Mouse (Mus musculus): ENCODE results near the gene Pcgf1. TPM values are rescaled to one million over a fixed set of nuclear protein-coding genes. Genes with fewer than 3 reads are reported as not detected.
A peak's percentile ranks its signal among the peaks of the same experiment; 100 is the strongest.

Pcgf1 gene
- 34.3 and 36.4 TPM in 2 replicates for polyA plus RNA-seq (2014; fragmentation: Nextera tagmentation; extraction: Ambion mirVana)

DNA sequence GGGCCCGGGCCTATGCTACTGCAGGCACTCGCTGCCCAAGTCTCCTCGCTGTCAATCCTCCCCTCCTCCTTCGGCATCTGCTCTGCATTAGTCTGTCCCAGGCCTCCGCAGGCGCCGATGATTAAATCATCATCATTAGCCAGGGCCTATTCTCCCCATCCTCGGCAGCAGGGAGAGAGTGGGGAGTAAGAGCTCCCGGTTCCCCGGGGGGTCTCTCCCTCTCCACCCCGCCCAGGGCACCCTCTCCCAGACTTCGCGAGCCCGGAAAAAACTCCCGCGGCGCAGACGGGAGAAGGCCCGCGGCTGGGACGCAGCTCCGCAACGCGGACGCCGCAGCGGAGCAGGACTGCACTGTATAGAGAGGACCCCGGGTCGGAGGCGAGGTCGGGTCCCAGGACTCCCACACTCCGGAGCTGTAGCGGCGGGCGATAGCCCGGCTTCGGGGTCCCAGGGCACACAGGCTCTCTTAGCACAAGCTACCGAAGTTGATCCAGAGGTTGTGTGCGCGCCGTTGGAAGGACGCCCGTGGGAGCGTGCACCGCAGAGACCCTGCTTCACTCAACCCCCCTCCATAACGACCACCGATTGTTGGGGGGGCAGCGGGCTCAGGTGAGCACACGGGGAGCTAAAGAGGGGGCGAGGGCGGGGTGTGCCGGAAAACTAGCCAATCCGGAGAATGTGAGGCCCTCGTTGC is at the start of gene Pcgf1:
Gene Pcgf1 (plus strand): TSS at position 240 of the 694 bp plus-strand sequence.
- peaks cover 31% of the 10 kb centered on the region for H3K27me3 ChIP-seq (ENCODE audit: control insufficient read depth, insufficient read depth, low read length)
- peak within 1 kb of the TSS; percentile 99 for H3K4me2 ChIP-seq (ENCODE audit: low read depth, low read length, severe bottlenecking)
- H3K27ac ChIP-seq (ENCODE audit: low read depth, low read length) = peak within 1 kb of the TSS; percentile 77
- no peak for DNase-seq (ENCODE audit: low spot score)
- H3K4me3 ChIP-seq (ENCODE audit: low read depth, low read length) = peak within 1 kb of the TSS; percentile 71
- no peaks in the 10 kb centered on the region for H3K9me3 ChIP-seq (ENCODE audit: control insufficient read depth, low read length)
- WGBS = under 1% methylated on average over 52 of the region's 54 CpGs
- peak within 1 kb of the TSS; percentile 78 for H3K9ac ChIP-seq (ENCODE audit: low read length)
- H3K36me3 ChIP-seq (ENCODE audit: control insufficient read depth, insufficient read depth, low read length) = peaks cover 3% of the 10 kb centered on the region; the same call in 1 of the 2 replicates
- ATAC-seq (replicated peaks; ENCODE audit: low FRiP score) = peak; percentile 84
- H3K4me1 ChIP-seq (replicated peaks; ENCODE audit: control insufficient read depth, insufficient read depth, low read length) = peaks cover 5% of the 10 kb centered on the region; the same call in 1 of the 2 replicates

DNA sequence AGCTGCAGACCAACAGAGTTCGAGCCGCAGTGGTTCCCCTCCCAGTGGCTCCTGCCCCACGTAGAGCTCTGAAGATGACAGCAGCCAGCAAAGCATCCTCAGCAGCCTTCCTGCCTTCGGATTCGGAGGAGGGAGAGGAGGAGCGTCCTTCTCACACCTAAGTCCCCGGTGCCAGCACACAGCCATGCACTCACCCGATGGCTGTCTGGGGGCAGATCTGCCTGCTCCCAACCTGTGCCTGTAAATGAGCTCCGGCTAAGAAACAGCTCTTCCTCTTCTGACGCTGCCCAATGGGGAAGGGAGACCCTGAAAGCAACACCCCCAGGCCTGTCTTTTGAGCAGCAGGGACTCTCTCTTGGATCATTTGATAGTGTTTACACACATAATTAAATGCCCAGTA is 47.9 kb upstream of the Pcgf1 start:
- WGBS = 13% methylated on average over 10 of the region's 10 CpGs
- H3K27me3 ChIP-seq (ENCODE audit: control insufficient read depth, insufficient read depth, low read length) = peaks cover 19% of the 10 kb centered on the region
- no peak overlapping the region for H3K4me3 ChIP-seq (ENCODE audit: low read depth, low read length)

DNA sequence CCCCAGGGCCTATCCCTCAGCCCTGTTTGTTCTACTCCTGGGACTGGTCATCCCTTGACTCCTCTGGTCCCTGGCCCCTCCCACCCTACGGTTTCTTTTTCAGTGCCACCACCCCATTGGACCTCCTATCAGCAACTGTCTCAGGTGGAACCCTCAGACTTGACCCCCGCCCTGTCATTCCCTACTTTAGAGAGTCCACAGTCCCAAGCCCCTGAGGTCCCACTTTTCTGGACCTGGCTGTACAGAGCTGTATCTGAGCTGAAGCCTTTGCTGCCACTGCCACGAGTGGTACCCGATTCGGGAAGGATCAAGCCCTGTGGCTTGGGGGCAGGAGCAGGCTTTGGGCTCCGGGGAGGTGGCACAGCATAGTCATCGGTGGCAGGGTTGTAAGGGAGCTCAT is 46.6 kb upstream of the Pcgf1 start:
- DNase-seq (ENCODE audit: low spot score) (no peak), ATAC-seq (replicated peaks; ENCODE audit: low FRiP score) (no peak)
- H3K9me3 ChIP-seq (ENCODE audit: control insufficient read depth, low read length) = no peaks in the 10 kb centered on the region
- no peak overlapping the region for H3K9ac ChIP-seq (ENCODE audit: low read length)
- H3K36me3 ChIP-seq (ENCODE audit: control insufficient read depth, insufficient read depth, low read length) = no peaks in the 10 kb centered on the region
- H3K4me2 ChIP-seq (ENCODE audit: low read depth, low read length, severe bottlenecking) = no peak overlapping the region
- peaks cover 7% of the 10 kb centered on the region for H3K4me1 ChIP-seq (replicated peaks; ENCODE audit: control insufficient read depth, insufficient read depth, low read length)
- WGBS = 49% methylated on average over 7 of the region's 7 CpGs
- peaks cover 19% of the 10 kb centered on the region for H3K27me3 ChIP-seq (ENCODE audit: control insufficient read depth, insufficient read depth, low read length)
- no peak overlapping the region for H3K4me3 ChIP-seq (ENCODE audit: low read depth, low read length)
- H3K27ac ChIP-seq (ENCODE audit: low read depth, low read length) = no peak overlapping the region

More for the DNA sequence above, 47.9 kb upstream of the Pcgf1 start:
- no peaks in the 10 kb centered on the region for H3K36me3 ChIP-seq (ENCODE audit: control insufficient read depth, insufficient read depth, low read length)
- DNase-seq (ENCODE audit: low spot score) (peak; percentile 43), ATAC-seq (replicated peaks; ENCODE audit: low FRiP score) (no peak)
- H3K4me1 ChIP-seq (replicated peaks; ENCODE audit: control insufficient read depth, insufficient read depth, low read length) = peaks cover 7% of the 10 kb centered on the region
- no peak overlapping the region for H3K4me2 ChIP-seq (ENCODE audit: low read depth, low read length, severe bottlenecking)
- H3K9ac ChIP-seq (ENCODE audit: low read length) = no peak overlapping the region
- no peaks in the 10 kb centered on the region for H3K9me3 ChIP-seq (ENCODE audit: control insufficient read depth, low read length)
- H3K27ac ChIP-seq (ENCODE audit: low read depth, low read length) = no peak overlapping the region

DNA sequence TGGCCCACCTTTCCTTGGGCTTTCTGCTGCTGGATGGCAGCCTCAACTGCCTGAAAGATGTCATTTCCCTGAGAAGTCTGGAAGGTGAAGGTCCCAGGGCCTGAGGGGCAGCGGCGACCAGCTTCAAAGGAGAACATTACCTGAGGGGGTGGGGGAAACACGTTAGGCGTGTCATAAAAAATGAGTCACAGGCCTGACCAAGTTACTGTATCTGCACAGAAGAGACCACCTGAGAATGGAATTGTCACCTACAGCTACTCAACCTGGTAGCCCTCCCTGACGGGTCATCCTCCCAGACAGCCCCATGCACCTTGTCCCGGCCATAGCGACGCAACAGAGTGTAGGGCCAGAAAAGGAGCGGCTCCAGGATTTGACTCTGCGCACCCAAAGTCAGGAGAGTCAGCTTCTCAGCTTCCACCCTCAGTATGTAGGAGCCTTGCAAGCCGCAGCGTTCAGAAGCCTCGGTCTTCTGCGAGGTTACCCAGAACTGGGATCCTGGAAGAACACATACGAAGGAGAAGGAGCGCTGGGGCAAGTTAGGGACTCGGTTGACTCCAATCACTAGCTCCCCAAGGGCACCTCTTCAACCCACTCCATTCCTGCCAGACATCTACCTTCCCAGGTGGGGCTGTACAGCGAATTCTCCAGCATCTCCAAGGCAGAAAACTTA is 45.6 kb upstream of the Pcgf1 start:
- Histone ChIP-seq H3K27ac (ENCODE audit: low read depth, low read length) (no peak overlapping the region), H3K27me3 (ENCODE audit: control insufficient read depth, insufficient read depth, low read length) (peaks cover 19% of the 10 kb centered on the region), H3K9me3 (ENCODE audit: control insufficient read depth, low read length) (no peaks in the 10 kb centered on the region), H3K36me3 (ENCODE audit: control insufficient read depth, insufficient read depth, low read length) (no peaks in the 10 kb centered on the region), H3K4me2 (ENCODE audit: low read depth, low read length, severe bottlenecking) (peak overlapping the region; percentile 90), H3K4me1 (replicated peaks; ENCODE audit: control insufficient read depth, insufficient read depth, low read length) (peaks cover 7% of the 10 kb centered on the region), H3K9ac (ENCODE audit: low read length) (peak overlapping the region; percentile 63), H3K4me3 (ENCODE audit: low read depth, low read length) (peak overlapping the region; percentile 43)
- DNase-seq (ENCODE audit: low spot score) (no peak), ATAC-seq (replicated peaks; ENCODE audit: low FRiP score) (no peak)
- 16% methylated on average over 18 of the region's 18 CpGs for WGBS

DNA sequence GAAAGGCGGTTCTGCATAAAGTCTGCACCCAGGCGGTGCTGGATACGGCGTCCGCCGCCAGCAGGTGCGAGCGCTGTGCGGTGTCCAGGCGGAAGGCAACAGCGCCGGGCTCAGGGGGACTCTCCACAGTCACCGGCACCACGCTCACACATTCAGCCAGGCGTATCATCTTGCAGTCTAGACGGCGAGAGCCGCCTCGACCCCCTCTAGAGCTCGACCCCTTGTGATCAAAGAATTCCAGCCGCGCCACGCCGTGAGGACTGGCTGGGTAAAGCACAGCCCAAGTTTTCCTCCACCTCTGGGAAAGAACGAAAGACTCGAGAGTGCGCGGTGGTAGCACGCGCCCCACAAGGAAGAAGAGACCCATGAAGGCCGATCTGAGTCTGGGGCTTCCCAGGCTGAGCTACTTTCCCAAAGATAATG is 44.9 kb upstream of the Pcgf1 start:
- peak overlapping the region; percentile 90 for H3K4me2 ChIP-seq (ENCODE audit: low read depth, low read length, severe bottlenecking)
- H3K27me3 ChIP-seq (ENCODE audit: control insufficient read depth, insufficient read depth, low read length) = peaks cover 21% of the 10 kb centered on the region
- no peaks in the 10 kb centered on the region for H3K36me3 ChIP-seq (ENCODE audit: control insufficient read depth, insufficient read depth, low read length)
- H3K9me3 ChIP-seq (ENCODE audit: control insufficient read depth, low read length) = no peaks in the 10 kb centered on the region
- H3K27ac ChIP-seq (ENCODE audit: low read depth, low read length) = no peak overlapping the region
- ATAC-seq (replicated peaks; ENCODE audit: low FRiP score) (peak; percentile 48), DNase-seq (ENCODE audit: low spot score) (peak; percentile 79)
- H3K9ac ChIP-seq (ENCODE audit: low read length) = peak overlapping the region; percentile 63
- H3K4me3 ChIP-seq (ENCODE audit: low read depth, low read length) = peak overlapping the region; percentile 43
- H3K4me1 ChIP-seq (replicated peaks; ENCODE audit: control insufficient read depth, insufficient read depth, low read length) = peaks cover 7% of the 10 kb centered on the region
- WGBS = under 1% methylated on average over 29 of the region's 31 CpGs

DNA sequence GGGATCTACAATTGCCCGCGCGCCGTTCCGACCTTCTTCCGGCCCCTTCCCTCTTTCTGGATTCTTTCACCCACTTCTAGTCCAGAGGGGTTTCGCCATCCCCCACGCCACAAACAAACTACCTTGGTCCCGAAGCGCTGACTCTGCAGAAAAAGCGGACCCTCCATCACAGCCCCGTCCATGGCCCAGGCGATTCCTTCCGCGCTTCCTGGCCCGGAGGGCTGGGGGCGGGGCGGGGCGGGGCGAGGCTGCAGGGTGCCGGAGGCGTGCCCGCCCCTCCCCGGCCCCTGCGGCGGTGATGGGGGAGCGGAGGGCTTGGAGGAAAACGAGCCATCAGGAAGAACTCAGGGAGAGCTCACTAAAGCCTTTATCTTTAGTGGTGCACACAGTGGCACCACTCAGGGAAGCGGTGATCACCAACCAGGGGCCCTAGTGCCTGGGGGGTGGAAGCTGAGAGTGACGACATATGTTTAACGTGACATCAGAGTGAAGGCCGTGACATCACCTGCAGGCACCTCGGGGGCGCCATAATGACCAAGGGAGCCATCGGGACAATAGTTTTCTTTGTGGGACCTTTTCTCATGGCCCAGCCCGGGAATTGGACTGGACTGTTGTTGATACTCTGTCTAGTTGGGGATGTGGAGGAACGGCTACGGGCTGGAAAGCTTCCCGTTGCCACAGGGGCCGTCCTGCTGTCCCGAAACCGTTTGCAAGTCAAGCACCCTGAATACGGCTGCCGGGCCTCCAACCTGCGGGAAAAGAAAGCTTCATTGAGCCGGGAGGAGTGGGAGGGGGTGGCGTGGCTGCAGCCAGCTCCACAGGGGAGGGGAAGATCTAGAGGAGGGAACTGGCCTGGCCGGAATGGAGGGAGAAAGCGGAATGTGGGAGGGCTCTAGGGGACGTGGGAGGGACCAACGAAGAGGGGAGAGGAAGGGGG is 44.2 kb upstream of the Pcgf1 start, which contains the start of the genes Dok1 and Loxl3:
Gene Dok1 (minus strand): TSS at position 223 of the 937 bp plus-strand sequence.
Gene Loxl3 (plus strand): TSS at position 925 of the 937 bp plus-strand sequence.
- peak; percentile 86 for DNase-seq (ENCODE audit: low spot score)
- H3K9me3 ChIP-seq (ENCODE audit: control insufficient read depth, low read length) = no peaks in the 10 kb centered on the region
- peaks cover 21% of the 10 kb centered on the region for H3K27me3 ChIP-seq (ENCODE audit: control insufficient read depth, insufficient read depth, low read length)
- no peaks in the 10 kb centered on the region for H3K36me3 ChIP-seq (ENCODE audit: control insufficient read depth, insufficient read depth, low read length)
- H3K4me1 ChIP-seq (replicated peaks; ENCODE audit: control insufficient read depth, insufficient read depth, low read length) = peaks cover 7% of the 10 kb centered on the region
- H3K27ac ChIP-seq (ENCODE audit: low read depth, low read length) = peak within 1 kb of the TSS; percentile 68
- peak within 1 kb of the TSS; percentile 63 for H3K9ac ChIP-seq (ENCODE audit: low read length)
- under 1% methylated on average over 51 of the region's 51 CpGs for WGBS
- H3K4me2 ChIP-seq (ENCODE audit: low read depth, low read length, severe bottlenecking) = peak within 1 kb of the TSS; percentile 90
- peak within 1 kb of the TSS; percentile 43 for H3K4me3 ChIP-seq (ENCODE audit: low read depth, low read length)
- peak; percentile 80 for ATAC-seq (replicated peaks; ENCODE audit: low FRiP score)

DNA sequence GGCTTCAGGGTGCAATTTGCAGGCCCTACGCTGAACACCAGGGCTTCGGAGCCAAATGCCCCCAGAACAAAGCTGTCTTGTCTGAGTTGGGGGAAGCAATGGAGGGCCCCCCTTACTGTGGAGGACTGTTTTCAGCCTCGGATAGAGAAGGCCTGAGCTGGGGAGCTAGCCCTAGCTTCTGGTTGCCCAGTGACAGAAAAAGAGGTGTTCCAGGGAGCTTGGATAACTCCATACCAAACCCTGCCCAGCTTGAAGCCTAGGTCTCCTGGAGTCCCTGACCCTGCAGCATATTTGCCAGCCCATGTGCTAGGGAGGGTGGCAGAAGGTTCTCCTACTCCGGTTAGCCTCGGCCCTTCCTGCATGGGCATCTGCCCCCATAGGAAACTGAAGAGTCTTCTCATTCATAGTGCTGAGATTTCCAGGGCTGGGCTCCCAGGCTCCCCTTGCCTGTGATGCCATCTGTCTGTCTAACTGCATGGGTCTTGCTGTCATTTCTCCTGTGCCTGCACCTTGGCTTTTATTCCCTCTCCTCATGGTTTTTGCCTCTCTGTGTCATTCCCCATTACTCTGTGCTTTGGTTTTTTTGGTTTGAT is 43.1 kb upstream of the Pcgf1 start:
- Histone ChIP-seq H3K4me2 (ENCODE audit: low read depth, low read length, severe bottlenecking) (peak overlapping the region; percentile 90), H3K9ac (ENCODE audit: low read length) (peak overlapping the region; percentile 63), H3K27ac (ENCODE audit: low read depth, low read length) (no peak overlapping the region), H3K36me3 (ENCODE audit: control insufficient read depth, insufficient read depth, low read length) (no peaks in the 10 kb centered on the region), H3K4me1 (replicated peaks; ENCODE audit: control insufficient read depth, insufficient read depth, low read length) (peaks cover 7% of the 10 kb centered on the region), H3K9me3 (ENCODE audit: control insufficient read depth, low read length) (no peaks in the 10 kb centered on the region), H3K4me3 (ENCODE audit: low read depth, low read length) (peak overlapping the region; percentile 43; the same call in 1 of the 2 replicates), H3K27me3 (ENCODE audit: control insufficient read depth, insufficient read depth, low read length) (peaks cover 21% of the 10 kb centered on the region)
- DNase-seq (ENCODE audit: low spot score) (peak; percentile 51), ATAC-seq (replicated peaks; ENCODE audit: low FRiP score) (no peak)
- WGBS = 23% methylated on average over 5 of the region's 5 CpGs

DNA sequence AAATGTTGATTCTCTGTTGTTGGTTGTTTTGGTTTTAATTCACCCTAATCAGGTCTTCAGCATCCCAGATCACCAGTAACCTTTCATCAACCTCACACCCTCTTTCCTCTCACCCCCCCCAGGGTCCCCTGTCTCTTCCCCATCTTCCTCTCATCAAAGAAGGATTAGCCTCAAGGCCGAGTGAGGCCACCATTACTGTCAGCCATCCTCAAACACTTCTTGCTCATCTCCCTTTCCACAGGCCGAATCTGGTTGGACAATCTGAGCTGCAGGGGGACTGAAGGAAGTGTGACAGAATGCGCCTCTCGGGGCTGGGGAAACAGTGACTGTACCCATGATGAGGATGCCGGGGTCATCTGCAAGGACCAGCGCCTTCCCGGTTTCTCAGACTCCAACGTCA is 40.5 kb upstream of the Pcgf1 start:
- H3K4me3 ChIP-seq (ENCODE audit: low read depth, low read length) = no peak overlapping the region
- peaks cover 5% of the 10 kb centered on the region for H3K27me3 ChIP-seq (ENCODE audit: control insufficient read depth, insufficient read depth, low read length)
- DNase-seq (ENCODE audit: low spot score) (no peak), ATAC-seq (replicated peaks; ENCODE audit: low FRiP score) (no peak)
- 78% methylated on average over 8 of the region's 8 CpGs for WGBS
- H3K9ac ChIP-seq (ENCODE audit: low read length) = no peak overlapping the region
- H3K4me2 ChIP-seq (ENCODE audit: low read depth, low read length, severe bottlenecking) = no peak overlapping the region
- no peaks in the 10 kb centered on the region for H3K9me3 ChIP-seq (ENCODE audit: control insufficient read depth, low read length)
- no peaks in the 10 kb centered on the region for H3K36me3 ChIP-seq (ENCODE audit: control insufficient read depth, insufficient read depth, low read length)
- H3K27ac ChIP-seq (ENCODE audit: low read depth, low read length) = no peak overlapping the region
- H3K4me1 ChIP-seq (replicated peaks; ENCODE audit: control insufficient read depth, insufficient read depth, low read length) = peaks cover 7% of the 10 kb centered on the region

Data from forebrain, embryonic 11.5 days (tissue).